Mouse (Mus musculus) bone marrow, adult 2 months (tissue): ENCODE measurements at regions not wholly inside any gene's neighbourhood (a gene's known extent, or its start where the extent isn't known, plus 50 kb on each side); places are given as distances from the start of the nearest gene placed in this dataset.

Experiments
- H3K27ac ChIP-seq: fragments of 200-500 bp; 2 replicates; pipeline ENCODE4 v1.5.1; 2012; ENCODE audit warnings: low read depth, mild to moderate bottlenecking, control low read depth, inconsistent platforms, low read length; ENCODE audit not compliant: control insufficient read depth, poor library complexity, insufficient read depth
- H3K4me1 ChIP-seq: fragments of 200-500 bp; 2 replicates; pipeline ENCODE4 v1.6.1; 2011; ENCODE audit warnings: low read length; ENCODE audit not compliant: control insufficient read depth, insufficient read depth
- H3K4me3 ChIP-seq: fragments of 200-500 bp; replicated peaks from 2 replicates; pipeline ENCODE3; 2011; ENCODE audit warnings: mild to moderate bottlenecking, low read depth, low read length, control low read depth; ENCODE audit not compliant: control insufficient read depth
- CTCF ChIP-seq: fragments of 200-500 bp; IDR thresholded peaks from 2 replicates; pipeline ENCODE4 v1.5.1; 2011; ENCODE audit warnings: low read length, control low read depth; ENCODE audit not compliant: control insufficient read depth, insufficient read depth
- POLR2A ChIP-seq: fragments of 200-500 bp; IDR thresholded peaks from 2 replicates; pipeline ENCODE4 v1.6.1; 2011; ENCODE audit warnings: low read depth, mild to moderate bottlenecking, control low read depth, low read length, borderline replicate concordance; ENCODE audit not compliant: control insufficient read depth
- WGBS: fragments of 180-500 bp; shearing (Covaris S2); methylation state at CpG from one replicate; pipeline ENCODE4 v1.1.7; 2018; 5-methylcytosine and 5-hydroxymethylcytosine counted together

DNA sequence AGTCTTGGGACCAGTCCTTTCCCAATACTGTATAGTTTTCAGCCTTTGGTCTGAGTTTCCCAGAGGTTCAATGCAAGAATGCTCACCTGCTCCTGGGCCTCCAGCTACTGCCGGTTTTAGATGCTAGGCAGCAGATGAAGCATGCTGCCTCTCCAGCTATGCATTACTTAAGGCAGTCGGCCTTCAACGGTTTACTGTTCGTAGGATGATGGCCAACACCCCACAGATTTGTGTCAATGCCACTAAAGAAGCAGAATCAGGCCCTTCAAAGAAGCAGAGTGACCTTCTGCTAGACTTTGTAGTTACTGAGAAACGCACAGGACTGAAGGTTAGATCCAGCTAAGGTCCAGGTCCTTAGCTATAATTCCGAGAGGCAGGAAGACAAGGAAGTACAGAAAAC, 65.0 kb upstream of the Btg3 start:
- H3K27ac ChIP-seq: no peak overlapping the region
- WGBS: 87% methylated on average over 6 of the region's 6 CpGs
- H3K4me1 ChIP-seq: no peaks in the 10 kb centered on the region
- H3K4me3 ChIP-seq: no peak overlapping the region
- TF ChIP-seq CTCF (no peak), POLR2A (no peak)

DNA sequence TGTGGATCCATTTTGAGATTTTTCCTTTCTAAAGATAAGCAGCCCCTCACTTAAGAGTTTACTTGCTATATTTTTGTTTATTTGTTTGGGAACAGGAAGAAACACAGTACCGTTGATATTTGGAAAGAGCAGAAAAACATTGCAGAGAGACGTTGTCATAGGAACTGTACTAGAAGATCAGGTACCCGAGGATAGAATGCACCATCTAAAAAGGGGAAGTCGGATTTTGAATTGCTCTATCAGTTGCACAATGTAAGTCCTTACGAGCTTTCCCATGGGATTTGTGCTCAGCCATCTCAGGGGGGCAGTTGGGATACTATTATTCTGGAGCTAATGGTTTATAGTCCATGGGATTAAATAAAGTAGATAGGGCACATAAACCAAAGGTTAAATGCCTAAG, 58.7 kb upstream of the Btg3 start:
- TF ChIP-seq CTCF: no peak
- no peak for TF ChIP-seq POLR2A
- Histone ChIP-seq H3K27ac (no peak overlapping the region), H3K4me1 (no peaks in the 10 kb centered on the region), H3K4me3 (no peak overlapping the region)
- WGBS: 8% methylated on average over 5 of the region's 5 CpGs

DNA sequence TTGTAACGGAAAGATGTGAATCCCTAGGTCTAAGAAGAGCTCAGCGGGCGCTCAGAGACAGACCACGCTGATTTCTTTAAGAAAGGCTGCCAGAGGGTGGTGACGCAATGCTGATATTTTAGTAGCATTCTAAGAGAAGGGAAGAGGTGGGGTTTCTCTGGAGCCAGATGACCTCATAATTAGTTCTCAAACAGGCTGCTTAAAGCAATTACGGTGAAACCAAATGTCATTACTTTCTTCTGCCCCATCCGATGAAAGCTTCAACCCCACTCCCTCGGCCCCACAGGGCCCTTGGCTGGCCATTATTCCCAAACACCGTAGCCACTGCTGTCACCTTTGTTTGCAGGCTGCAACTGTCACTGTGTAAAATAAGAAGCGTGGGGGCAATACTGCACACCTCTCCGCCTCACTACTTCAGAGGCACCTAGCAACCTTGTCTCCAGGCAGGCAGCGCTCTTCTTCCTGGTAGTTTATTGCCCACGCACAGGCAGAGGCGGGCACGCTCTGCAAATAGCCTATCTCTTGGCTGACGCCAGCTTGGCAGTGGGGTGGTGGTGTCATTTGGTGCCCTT, 50.6 kb upstream of the Btg3 start:
- TF ChIP-seq POLR2A: no peak
- TF ChIP-seq CTCF: no peak
- H3K4me3 ChIP-seq: no peak overlapping the region
- no peak overlapping the region for H3K27ac ChIP-seq
- WGBS: 50% methylated on average over 16 of the region's 16 CpGs
- no peaks in the 10 kb centered on the region for H3K4me1 ChIP-seq
